Mouse (Mus musculus) CH12.LX (cell line): ENCODE results near the gene Gm49392. TPM values are rescaled to one million over a fixed set of nuclear protein-coding genes. Genes with fewer than 3 reads are reported as not detected.

ENCODE experiments used
- DNase-seq: peaks from one replicate; pipeline ENCODE4 v3.0.0-alpha.2; 2013; ENCODE audit errors: extremely low read depth
- H3K27ac ChIP-seq: 2 replicates; pipeline ENCODE4 v1.5.1; 2012; ENCODE audit warnings: low read depth, mild to moderate bottlenecking, control low read depth, moderate library complexity; ENCODE audit not compliant: insufficient read depth
- H3K27me3 ChIP-seq: replicated peaks from 2 replicates; pipeline ENCODE3; 2012; ENCODE audit warnings: inconsistent platforms
- H3K36me3 ChIP-seq, 2 experiments: replicated peaks in 1 of 2; 2 replicates each; pipeline versions ENCODE3 to v1.6.1; 2012; ENCODE audit warnings: inconsistent platforms in 1 of 2, low read length in 1 of 2, mild to moderate bottlenecking in 1 of 2, mixed read lengths in 1 of 2, moderate library complexity in 1 of 2; ENCODE audit not compliant: control insufficient read depth in 1 of 2, insufficient read depth in 1 of 2
- H3K4me1 ChIP-seq, 2 experiments: 2 replicates each; pipeline ENCODE4 v1.6.1; 2012; ENCODE audit warnings: inconsistent platforms in 1 of 2, moderate library complexity in 1 of 2; ENCODE audit not compliant: insufficient read depth in 2 of 2, control insufficient read depth in 1 of 2
- H3K4me2 ChIP-seq: 2 replicates; pipeline ENCODE4 v1.6.1; 2012; ENCODE audit warnings: low read depth, mild to moderate bottlenecking, control low read depth; ENCODE audit not compliant: poor library complexity, insufficient read depth, severe bottlenecking
- H3K4me3 ChIP-seq, 3 experiments: fragments of 150-350 bp in 1 of 3; sonication (generic) in 1 of 3; replicated peaks in 1 of 3; 2 replicates each; pipeline versions ENCODE3 to v1.5.1; 2011 to 2012; ENCODE audit warnings: low read depth in 2 of 3, low read length in 2 of 3, mild to moderate bottlenecking in 2 of 3, moderate library complexity in 2 of 3, control low read depth in 1 of 3, improper control_type of control experiment in 1 of 3, inconsistent platforms in 1 of 3, mixed read lengths in 1 of 3; ENCODE audit not compliant: poor library complexity in 1 of 3
- H3K79me2 ChIP-seq: replicated peaks from 2 replicates; pipeline ENCODE4 v1.6.1; 2012; ENCODE audit warnings: mild to moderate bottlenecking, moderate library complexity; ENCODE audit not compliant: control insufficient read depth, poor library complexity, insufficient read depth, severe bottlenecking; ENCODE audit errors: extremely low read depth
- H3K9ac ChIP-seq: 2 replicates; pipeline ENCODE4 v1.6.1; 2012; ENCODE audit warnings: low read depth, mild to moderate bottlenecking, control low read depth, moderate library complexity; ENCODE audit not compliant: insufficient read depth
- H3K9me3 ChIP-seq: replicated peaks from 2 replicates; pipeline ENCODE3; 2012; ENCODE audit warnings: low read length, inconsistent platforms, mixed read lengths
- BHLHE40 ChIP-seq: IDR thresholded peaks from 2 replicates; pipeline ENCODE4 v1.6.1; 2011; ENCODE audit warnings: mild to moderate bottlenecking, low read depth, low read length, improper control_type of control experiment
- CHD1 ChIP-seq: IDR thresholded peaks from 2 replicates; pipeline ENCODE4 v1.6.1; 2012; ENCODE audit warnings: low read depth, low read length, improper control_type of control experiment, inconsistent platforms
- CHD2 ChIP-seq: IDR thresholded peaks from 2 replicates; pipeline ENCODE4 v1.6.1; 2011; ENCODE audit warnings: low read length, improper control_type of control experiment
- CTCF ChIP-seq, 2 experiments: IDR thresholded peaks in 1 of 2; conservative IDR thresholded peaks in 1 of 2; 2 replicates each; pipeline ENCODE4 v1.5.1; 2011 to 2012; ENCODE audit warnings: low read depth in 2 of 2, low read length in 2 of 2, improper control_type of control experiment in 1 of 2, inconsistent platforms in 1 of 2, mild to moderate bottlenecking in 1 of 2, moderate library complexity in 1 of 2
- ELF1 ChIP-seq: IDR thresholded peaks from 2 replicates; pipeline ENCODE4 v1.6.1; 2014; ENCODE audit warnings: low read depth, mild to moderate bottlenecking, inconsistent platforms, low read length, improper control_type of control experiment
- EP300 ChIP-seq: IDR thresholded peaks from 2 replicates; pipeline ENCODE4 v1.6.1; 2011; ENCODE audit warnings: low read length, improper control_type of control experiment
- ETS1 ChIP-seq: conservative IDR thresholded peaks from 2 replicates; pipeline ENCODE4 v1.6.1; 2012; ENCODE audit warnings: low read depth, mild to moderate bottlenecking, inconsistent platforms, low read length, improper control_type of control experiment, moderate library complexity
- GABPA ChIP-seq: IDR thresholded peaks from 2 replicates; pipeline ENCODE4 v1.6.1; 2012; ENCODE audit warnings: low read depth, low read length, improper control_type of control experiment, inconsistent platforms; ENCODE audit not compliant: insufficient replicate concordance
- JUN ChIP-seq: IDR thresholded peaks from 2 replicates; pipeline ENCODE4 v1.6.1; 2011; ENCODE audit warnings: low read depth, mild to moderate bottlenecking, low read length, improper control_type of control experiment, moderate library complexity; ENCODE audit not compliant: insufficient read depth
- JUND ChIP-seq: conservative IDR thresholded peaks from 2 replicates; pipeline ENCODE4 v1.6.1; 2011; ENCODE audit warnings: low read depth, low read length, improper control_type of control experiment
- MAZ ChIP-seq: IDR thresholded peaks from 2 replicates; pipeline ENCODE4 v1.6.1; 2012; ENCODE audit warnings: low read depth, mild to moderate bottlenecking, inconsistent platforms, low read length, improper control_type of control experiment, moderate library complexity
- NRF1 ChIP-seq: IDR thresholded peaks from 2 replicates; pipeline ENCODE4 v1.6.1; 2014; ENCODE audit warnings: low read depth, mild to moderate bottlenecking, inconsistent platforms, low read length, improper control_type of control experiment, moderate library complexity
- PAX5 ChIP-seq: IDR thresholded peaks from 2 replicates; pipeline ENCODE4 v1.6.1; 2012; ENCODE audit warnings: low read length, inconsistent platforms, mixed read lengths
- POLR2A ChIP-seq: IDR thresholded peaks from 2 replicates; pipeline ENCODE4 v1.6.1; 2011; ENCODE audit warnings: low read depth, mild to moderate bottlenecking, improper control_type of control experiment, low read length
- POLR2AphosphoS2 ChIP-seq: IDR thresholded peaks from 2 replicates; pipeline ENCODE4 v1.6.1; 2011; ENCODE audit warnings: low read depth, low read length, improper control_type of control experiment
- SMC3 ChIP-seq: IDR thresholded peaks from 2 replicates; pipeline ENCODE4 v1.6.1; 2011; ENCODE audit warnings: low read depth, low read length, improper control_type of control experiment
- TBP ChIP-seq: conservative IDR thresholded peaks from 2 replicates; pipeline ENCODE4 v1.6.1; 2011; ENCODE audit warnings: low read depth, low read length, improper control_type of control experiment
- TCF12 ChIP-seq: IDR thresholded peaks from 2 replicates; pipeline ENCODE4 v1.6.1; 2014; ENCODE audit warnings: low read depth, mild to moderate bottlenecking, inconsistent platforms, low read length, improper control_type of control experiment
- UBTF ChIP-seq: IDR thresholded peaks from 2 replicates; pipeline ENCODE4 v1.6.1; 2012; ENCODE audit warnings: low read depth, mild to moderate bottlenecking, inconsistent platforms, low read length, improper control_type of control experiment, moderate library complexity
- ZC3H11A ChIP-seq: IDR thresholded peaks from 2 replicates; pipeline ENCODE4 v1.6.1; 2012; ENCODE audit warnings: low read depth, mild to moderate bottlenecking, inconsistent platforms, low read length, improper control_type of control experiment
- ZNF384 ChIP-seq: IDR thresholded peaks from 2 replicates; pipeline ENCODE4 v1.6.1; 2012; ENCODE audit warnings: low read depth, low read length, improper control_type of control experiment, inconsistent platforms
- dilution Hi-C: fragments of 300-500 bp; cut with MboI; formaldehyde crosslinking; loops from 2 replicates; pipeline ENCODE4 v1.14.3; 2020; ENCODE audit warnings: low sequenced_read_pairs; ENCODE audit not compliant: extremely low pct_unique_long_range_greater_than_20kb, extremely low pct_ligation_motif_present
- in situ Hi-C: fragments of 300-500 bp; cut with MboI; formaldehyde crosslinking; loops from 3 replicates; pipeline ENCODE4 v1.14.3; 2019; ENCODE audit warnings: low sequenced_read_pairs, low pct_ligation_motif_present, low pct_unique_long_range_greater_than_20kb, mixed read lengths
- polyA plus RNA-seq: library from polyadenylated mRNA; unstranded; fragments of >175 nt; gene quantifications from 2 replicates; pipeline ENCODE4 v1.2.1, GENCODE M21; 2012; ENCODE audit warnings: low read depth; ENCODE audit not compliant: insufficient read length
- total RNA-seq, 2 experiments: library from RNA; depleted of rRNA; stranded (reverse); fragments of 300-350 nt in 1 of 2; fragments of >200 nt in 1 of 2; gene quantifications; 2 replicates each; pipeline ENCODE4 v1.2.3; 2012 to 2014

The Gm49392 gene
- total and polyA plus RNA-seq, 3 experiments: not detected

DNA sequence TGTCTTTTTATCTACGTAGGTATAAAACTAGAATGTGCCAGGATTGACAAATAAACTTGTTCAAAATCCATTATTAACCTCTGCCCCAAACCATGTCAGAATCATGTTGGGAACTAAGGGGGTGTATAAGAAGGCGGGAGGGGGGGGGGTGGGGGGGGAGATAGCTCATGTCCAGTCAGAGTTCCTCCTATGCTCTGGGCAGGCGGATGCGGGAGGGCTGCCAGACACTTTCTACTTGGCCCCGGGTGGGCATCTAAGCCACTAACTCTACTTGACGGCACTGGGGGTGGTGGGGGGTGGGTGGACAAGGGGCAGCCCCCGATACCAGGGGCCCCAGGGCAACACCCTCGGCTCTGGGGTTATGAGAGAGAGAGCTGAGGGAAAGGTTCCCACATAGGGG, 53.5 kb downstream of the Gm49392 start:
- H3K79me2 ChIP-seq: no peaks in the 10 kb centered on the region
- no peak for DNase-seq
- H3K9ac ChIP-seq: no peak overlapping the region
- TF ChIP-seq CHD1 (no peak), UBTF (no peak), POLR2A (no peak), POLR2AphosphoS2 (no peak), CHD2 (no peak), EP300 (no peak), MAZ (no peak), SMC3 (no peak), PAX5 (no peak), BHLHE40 (no peak), CTCF (conservative IDR thresholded peaks at IDR 0.05 in 1 of 2, IDR thresholded peaks at IDR 0.05 in 1 of 2; ENCODE audit: low read depth in 2 of 2, low read length in 2 of 2) (no peak), ETS1 (no peak), JUN (no peak), TCF12 (no peak), ZNF384 (no peak), JUND (no peak), NRF1 (no peak), ZC3H11A (no peak), ELF1 (no peak), GABPA (no peak)
- H3K9me3 ChIP-seq: peaks cover 40% of the 10 kb centered on the region
- in situ Hi-C loops: no loop called here
- H3K36me3 ChIP-seq: no peaks in the 10 kb centered on the region
- no peak overlapping the region for H3K4me2 ChIP-seq
- no peaks in the 10 kb centered on the region for H3K27me3 ChIP-seq
- no peak overlapping the region for H3K27ac ChIP-seq
- no peak overlapping the region for H3K4me3 ChIP-seq
- H3K4me1 ChIP-seq: no peaks in the 10 kb centered on the region
- dilution Hi-C loops: no loop called here

DNA sequence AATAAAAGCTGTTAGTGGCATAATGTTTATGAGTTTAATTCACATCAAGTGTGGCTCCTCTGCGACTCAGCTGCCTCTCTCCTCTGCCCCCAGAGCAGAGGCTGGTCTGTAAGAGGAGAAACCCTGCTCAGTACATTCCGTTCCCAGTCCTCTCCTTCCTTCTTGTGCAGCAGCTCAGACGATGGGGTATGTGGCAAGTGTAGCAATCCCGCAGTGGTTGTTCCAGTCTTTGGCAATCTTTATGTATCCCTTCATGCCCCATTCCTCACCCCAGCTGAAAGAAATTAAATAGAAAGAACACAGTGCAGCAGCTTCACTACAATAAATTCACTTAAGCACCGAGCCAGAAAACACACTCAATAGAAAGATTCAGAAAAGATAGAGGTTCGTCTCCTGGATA, 54.0 kb downstream of the Gm49392 start:
- no peaks in the 10 kb centered on the region for H3K27me3 ChIP-seq
- H3K79me2 ChIP-seq: no peaks in the 10 kb centered on the region
- no peak overlapping the region for H3K4me2 ChIP-seq
- dilution Hi-C loops (no loop called here), in situ Hi-C loops (no loop called here)
- no peak overlapping the region for H3K9ac ChIP-seq
- no peak overlapping the region for H3K4me3 ChIP-seq
- H3K4me1 ChIP-seq: no peaks in the 10 kb centered on the region
- H3K36me3 ChIP-seq: no peaks in the 10 kb centered on the region
- TF ChIP-seq MAZ: no peak
- TF ChIP-seq TBP: no peak
- no peak for DNase-seq
- H3K27ac ChIP-seq: no peak overlapping the region
- H3K9me3 ChIP-seq: peaks cover 35% of the 10 kb centered on the region
